Mouse (Mus musculus): ENCODE measurements at regions not wholly inside any gene's neighbourhood (a gene's known extent, or its start where the extent isn't known, plus 50 kb on each side); places are given as distances from the start of the nearest gene placed in this dataset.

DNA sequence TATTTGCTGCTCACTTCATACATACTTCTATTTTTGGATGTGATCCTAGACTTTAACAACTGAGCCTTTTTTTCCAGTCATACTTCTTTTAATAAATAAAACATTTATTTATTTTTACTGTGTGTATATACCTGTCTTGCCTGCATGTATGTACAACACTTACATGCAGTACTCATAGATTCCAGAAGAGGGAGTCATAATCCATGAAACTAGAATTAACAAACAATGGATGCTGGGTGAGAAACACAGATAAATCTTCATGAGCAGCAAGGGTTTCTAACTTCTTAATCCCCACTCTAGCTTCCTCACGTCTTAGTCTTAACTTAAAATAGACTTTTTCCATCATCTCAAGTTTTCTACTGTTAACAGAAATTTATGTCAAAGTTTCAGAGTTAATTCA is 1253.7 kb upstream of the Nr2f1 start:
- no peaks in the 10 kb centered on the region for H3K27me3 ChIP-seq (ENCODE audit: insufficient read depth, low read length)
- H3K4me3 ChIP-seq (ENCODE audit: low read depth, low read length): no peak overlapping the region

DNA sequence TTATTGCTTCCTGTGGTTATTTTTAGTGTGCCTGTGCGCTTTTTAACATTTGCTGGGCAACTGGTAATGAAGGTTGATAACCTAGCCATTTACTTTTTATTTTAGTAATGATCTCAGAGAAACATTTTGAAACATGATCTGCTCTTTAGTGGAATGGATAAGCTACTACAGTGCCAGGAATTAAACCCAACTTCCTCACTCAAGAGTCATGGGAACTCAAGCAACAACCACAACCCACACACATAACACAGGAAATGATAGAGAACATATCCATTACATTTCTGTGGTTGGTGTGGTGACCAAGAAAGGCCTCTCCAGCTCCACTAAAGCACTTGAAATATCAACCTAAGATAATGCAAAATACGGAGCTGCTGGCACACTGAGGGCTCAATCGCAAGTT is 1243.6 kb upstream of the Nr2f1 start:
- Histone ChIP-seq H3K27me3 (ENCODE audit: insufficient read depth, low read length) (no peaks in the 10 kb centered on the region), H3K4me2 (no peak overlapping the region), H3K36me3 (ENCODE audit: insufficient read depth) (no peaks in the 10 kb centered on the region), H3K9me3 (ENCODE audit: low read depth, low read length) (no peaks in the 10 kb centered on the region), H3K4me1 (ENCODE audit: insufficient read depth) (no peaks in the 10 kb centered on the region), H3K4me3 (ENCODE audit: low read depth, low read length) (no peak overlapping the region), H3K27ac (ENCODE audit: low read depth) (no peak overlapping the region), H3K9ac (no peak overlapping the region)
- DNase-seq: no peak
- no peak for TF ChIP-seq CTCF (IDR thresholded peaks at IDR 0.05; ENCODE audit: low read depth)
- ATAC-seq (ENCODE audit: insufficient read depth): no peak
- 63% methylated on average over 3 of the region's 3 CpGs for WGBS

More for the DNA sequence above, 1253.7 kb upstream of the Nr2f1 start:
- WGBS: 63% methylated on average over 1 of the region's 1 CpGs
- H3K36me3 ChIP-seq (ENCODE audit: insufficient read depth): no peaks in the 10 kb centered on the region
- H3K9ac ChIP-seq: no peak overlapping the region
- TF ChIP-seq CTCF (IDR thresholded peaks at IDR 0.05; ENCODE audit: low read depth): peak; percentile 23
- H3K4me1 ChIP-seq (ENCODE audit: insufficient read depth): no peaks in the 10 kb centered on the region
- no peak overlapping the region for H3K4me2 ChIP-seq
- DNase-seq: no peak
- H3K27ac ChIP-seq (ENCODE audit: low read depth): no peak overlapping the region
- ATAC-seq (ENCODE audit: insufficient read depth): no peak
- H3K9me3 ChIP-seq (ENCODE audit: low read depth, low read length): no peaks in the 10 kb centered on the region

DNA sequence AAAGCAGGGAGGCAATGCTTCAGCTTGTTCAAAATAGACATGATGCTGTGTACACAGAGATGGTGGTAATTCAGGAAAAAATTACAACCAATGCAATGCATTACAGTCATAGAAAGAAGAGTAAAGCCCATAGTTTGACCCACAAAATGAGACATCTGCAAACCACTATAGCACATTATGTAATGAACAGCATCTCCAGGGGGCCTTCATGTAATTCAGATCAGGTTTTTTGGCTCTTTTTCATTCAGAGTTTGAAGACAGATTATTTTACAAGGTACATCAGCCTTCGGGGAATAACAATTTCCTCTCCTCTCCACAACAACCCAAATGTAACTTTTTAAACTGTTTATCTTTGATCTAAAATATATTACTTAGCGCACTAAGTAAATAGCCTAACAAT is 1243.1 kb upstream of the Nr2f1 start:
- WGBS: 55% methylated on average over 2 of the region's 2 CpGs
- no peak overlapping the region for H3K27ac ChIP-seq (ENCODE audit: low read depth)
- H3K4me3 ChIP-seq (ENCODE audit: low read depth, low read length): no peak overlapping the region
- DNase-seq (no peak), ATAC-seq (ENCODE audit: insufficient read depth) (no peak)
- no peaks in the 10 kb centered on the region for H3K27me3 ChIP-seq (ENCODE audit: insufficient read depth, low read length)
- H3K36me3 ChIP-seq (ENCODE audit: insufficient read depth): no peaks in the 10 kb centered on the region
- H3K9me3 ChIP-seq (ENCODE audit: low read depth, low read length): no peaks in the 10 kb centered on the region
- H3K9ac ChIP-seq: no peak overlapping the region
- H3K4me1 ChIP-seq (ENCODE audit: insufficient read depth): no peaks in the 10 kb centered on the region
- H3K4me2 ChIP-seq: no peak overlapping the region
- TF ChIP-seq CTCF (IDR thresholded peaks at IDR 0.05; ENCODE audit: low read depth): no peak

DNA sequence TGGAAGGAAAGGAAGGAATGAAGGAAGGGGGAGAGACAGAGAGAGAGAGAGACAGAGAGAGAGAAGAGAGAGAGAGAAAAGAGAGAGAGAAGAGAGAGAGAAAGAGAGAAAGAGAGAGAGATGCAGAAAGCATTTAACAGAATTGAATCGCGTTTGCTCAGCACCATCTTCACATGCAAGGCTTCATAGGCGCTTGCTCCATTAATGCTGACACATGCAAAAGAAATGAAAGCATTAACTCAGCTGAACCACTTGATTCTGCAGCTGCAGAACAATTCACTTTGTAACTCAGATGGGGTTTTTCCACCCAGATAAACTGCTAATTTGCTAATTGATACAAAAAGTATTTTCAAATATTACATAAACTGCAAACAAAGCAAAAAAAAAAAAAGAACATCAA is 1231.9 kb upstream of the Nr2f1 start:
- Histone ChIP-seq H3K4me2 (no peak overlapping the region), H3K9ac (no peak overlapping the region), H3K36me3 (ENCODE audit: insufficient read depth) (no peaks in the 10 kb centered on the region), H3K4me3 (ENCODE audit: low read depth, low read length) (no peak overlapping the region), H3K27me3 (ENCODE audit: insufficient read depth, low read length) (no peaks in the 10 kb centered on the region), H3K9me3 (ENCODE audit: low read depth, low read length) (no peaks in the 10 kb centered on the region), H3K4me1 (ENCODE audit: insufficient read depth) (no peaks in the 10 kb centered on the region), H3K27ac (ENCODE audit: low read depth) (no peak overlapping the region)
- 36% methylated on average over 3 of the region's 3 CpGs for WGBS
- ATAC-seq (ENCODE audit: insufficient read depth): no peak
- TF ChIP-seq CTCF (IDR thresholded peaks at IDR 0.05; ENCODE audit: low read depth): no peak
- peak; percentile 6 for DNase-seq

DNA sequence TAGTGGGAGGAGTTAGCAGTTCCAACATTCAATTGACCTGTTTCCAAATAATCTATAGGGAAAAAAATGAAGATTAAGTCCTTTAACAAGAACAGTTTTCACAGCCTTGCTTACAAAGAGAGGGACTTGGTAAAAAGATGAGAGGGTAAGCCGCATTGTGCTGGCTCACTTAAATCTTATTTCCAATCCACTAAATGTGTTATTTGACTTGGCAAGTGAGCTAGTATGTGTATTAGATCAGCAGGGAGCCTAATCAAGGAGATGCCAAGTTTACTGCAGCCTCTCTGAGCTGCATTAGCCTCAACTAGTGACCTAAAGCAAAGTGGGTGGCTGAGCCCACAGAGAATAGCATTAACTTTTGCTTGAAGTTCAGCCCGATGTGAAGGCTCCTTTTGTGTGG is 1231.4 kb upstream of the Nr2f1 start:
- 37% methylated on average over 2 of the region's 2 CpGs for WGBS

DNA sequence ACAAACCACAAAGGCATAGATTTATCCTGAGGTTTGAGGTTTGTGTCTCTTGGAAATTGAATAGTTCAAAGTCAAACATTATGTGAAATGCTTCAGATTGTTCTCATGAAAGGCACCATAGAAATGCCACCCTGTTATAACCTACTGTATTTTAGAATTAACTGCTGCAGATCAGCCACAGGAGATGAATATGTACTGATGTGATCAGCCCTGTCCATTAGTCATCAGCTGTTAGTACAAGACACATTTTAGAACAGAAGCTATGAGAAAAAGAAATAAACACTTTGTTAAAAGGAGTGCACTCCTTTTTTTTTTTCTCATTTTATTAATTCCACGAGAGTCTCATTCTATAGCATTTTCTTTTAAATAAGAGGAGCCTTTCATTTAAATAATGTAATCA is 1231.0 kb upstream of the Nr2f1 start:
- DNase-seq (no peak), ATAC-seq (ENCODE audit: insufficient read depth) (no peak)
- Histone ChIP-seq H3K9ac (no peak overlapping the region), H3K4me2 (no peak overlapping the region), H3K4me1 (ENCODE audit: insufficient read depth) (no peaks in the 10 kb centered on the region), H3K4me3 (ENCODE audit: low read depth, low read length) (no peak overlapping the region), H3K9me3 (ENCODE audit: low read depth, low read length) (no peaks in the 10 kb centered on the region), H3K27ac (ENCODE audit: low read depth) (no peak overlapping the region), H3K27me3 (ENCODE audit: insufficient read depth, low read length) (no peaks in the 10 kb centered on the region), H3K36me3 (ENCODE audit: insufficient read depth) (no peaks in the 10 kb centered on the region)
- no peak for TF ChIP-seq CTCF (IDR thresholded peaks at IDR 0.05; ENCODE audit: low read depth)
- 37% methylated on average over 1 of the region's 1 CpGs for WGBS

More for the DNA sequence above, 1231.4 kb upstream of the Nr2f1 start:
- TF ChIP-seq CTCF (IDR thresholded peaks at IDR 0.05; ENCODE audit: low read depth): no peak
- Histone ChIP-seq H3K36me3 (ENCODE audit: insufficient read depth) (no peaks in the 10 kb centered on the region), H3K27ac (ENCODE audit: low read depth) (no peak overlapping the region), H3K9me3 (ENCODE audit: low read depth, low read length) (no peaks in the 10 kb centered on the region), H3K4me3 (ENCODE audit: low read depth, low read length) (no peak overlapping the region), H3K9ac (no peak overlapping the region), H3K27me3 (ENCODE audit: insufficient read depth, low read length) (no peaks in the 10 kb centered on the region), H3K4me2 (no peak overlapping the region), H3K4me1 (ENCODE audit: insufficient read depth) (no peaks in the 10 kb centered on the region)
- DNase-seq (no peak), ATAC-seq (ENCODE audit: insufficient read depth) (no peak)

DNA sequence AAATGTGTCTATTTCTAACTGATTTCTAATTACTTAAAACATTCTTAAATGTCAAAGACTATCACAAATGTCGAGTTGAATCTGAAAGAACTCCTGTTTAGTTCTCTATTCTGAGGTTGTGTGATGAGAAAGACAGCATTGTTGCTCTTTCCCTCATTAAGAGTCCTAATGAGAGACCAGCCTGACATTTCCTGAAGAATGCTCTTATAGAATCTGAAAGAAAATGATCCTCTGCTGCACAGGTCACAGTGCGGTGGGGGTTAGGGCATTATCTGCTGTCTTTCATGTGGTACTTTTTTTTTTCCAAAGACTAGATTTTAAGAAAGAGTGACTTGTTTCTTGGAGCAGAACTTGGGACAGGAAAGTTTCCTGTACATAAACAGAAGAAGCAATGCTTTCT is 1218.3 kb upstream of the Nr2f1 start:
- ATAC-seq (ENCODE audit: insufficient read depth) (no peak), DNase-seq (no peak)
- Histone ChIP-seq H3K9me3 (ENCODE audit: low read depth, low read length) (no peaks in the 10 kb centered on the region), H3K27me3 (ENCODE audit: insufficient read depth, low read length) (no peaks in the 10 kb centered on the region), H3K4me3 (ENCODE audit: low read depth, low read length) (no peak overlapping the region), H3K27ac (ENCODE audit: low read depth) (no peak overlapping the region), H3K36me3 (ENCODE audit: insufficient read depth) (no peaks in the 10 kb centered on the region), H3K4me2 (no peak overlapping the region), H3K4me1 (ENCODE audit: insufficient read depth) (no peaks in the 10 kb centered on the region), H3K9ac (no peak overlapping the region)
- TF ChIP-seq CTCF (IDR thresholded peaks at IDR 0.05; ENCODE audit: low read depth): no peak
- WGBS: 71% methylated on average over 2 of the region's 2 CpGs

DNA sequence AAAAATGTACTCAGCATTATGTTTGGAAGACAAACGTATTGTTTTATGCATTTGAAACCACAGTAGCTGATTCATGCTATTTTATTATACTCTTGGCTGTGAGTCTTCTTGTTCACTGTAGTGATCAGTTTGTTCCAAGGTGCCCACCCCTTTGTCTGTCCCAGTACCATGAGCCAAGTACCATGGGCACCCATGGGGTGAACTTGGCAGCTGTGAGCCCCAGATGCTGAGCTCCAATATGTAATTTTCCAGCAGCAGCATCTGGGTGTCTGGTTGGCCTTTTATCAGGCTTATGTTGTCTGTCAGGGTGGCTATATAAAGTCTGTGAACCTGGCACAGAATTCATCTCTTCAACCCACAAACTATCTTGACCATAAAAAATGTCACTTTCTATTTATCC is 1200.5 kb upstream of the Nr2f1 start:
- H3K9me3 ChIP-seq (ENCODE audit: low read depth, low read length): no peaks in the 10 kb centered on the region

More for the DNA sequence above, 1200.5 kb upstream of the Nr2f1 start:
- Histone ChIP-seq H3K4me1 (ENCODE audit: insufficient read depth) (no peaks in the 10 kb centered on the region), H3K4me2 (no peak overlapping the region), H3K27me3 (ENCODE audit: insufficient read depth, low read length) (no peaks in the 10 kb centered on the region), H3K4me3 (ENCODE audit: low read depth, low read length) (no peak overlapping the region), H3K27ac (ENCODE audit: low read depth) (no peak overlapping the region), H3K36me3 (ENCODE audit: insufficient read depth) (no peaks in the 10 kb centered on the region), H3K9ac (no peak overlapping the region)
- ATAC-seq (ENCODE audit: insufficient read depth): no peak
- 47% methylated on average over 1 of the region's 1 CpGs for WGBS
- DNase-seq: no peak
- no peak for TF ChIP-seq CTCF (IDR thresholded peaks at IDR 0.05; ENCODE audit: low read depth)
